Mouse (Mus musculus) hindlimb bud, embryonic 11.5 days (tissue): ENCODE data around the gene Gm20481.
"Not testable (repeated sequence)": the region's sequence is repeated elsewhere in the genome, so short reads cannot be mapped to it uniquely, and the experiment has no call there.

ENCODE experiments used
- DNase-seq: peaks from one replicate; pipeline ENCODE4 v3.0.0-alpha.2; 2012; ENCODE audit warnings: low read depth, low spot score; ENCODE audit errors: extremely low spot score

The Gm20481 gene

GRCm38 (mm10) chr17:34951636-34952377, 17.9 kb upstream of the Gm20481 start:
- no peak for DNase-seq

DNA sequence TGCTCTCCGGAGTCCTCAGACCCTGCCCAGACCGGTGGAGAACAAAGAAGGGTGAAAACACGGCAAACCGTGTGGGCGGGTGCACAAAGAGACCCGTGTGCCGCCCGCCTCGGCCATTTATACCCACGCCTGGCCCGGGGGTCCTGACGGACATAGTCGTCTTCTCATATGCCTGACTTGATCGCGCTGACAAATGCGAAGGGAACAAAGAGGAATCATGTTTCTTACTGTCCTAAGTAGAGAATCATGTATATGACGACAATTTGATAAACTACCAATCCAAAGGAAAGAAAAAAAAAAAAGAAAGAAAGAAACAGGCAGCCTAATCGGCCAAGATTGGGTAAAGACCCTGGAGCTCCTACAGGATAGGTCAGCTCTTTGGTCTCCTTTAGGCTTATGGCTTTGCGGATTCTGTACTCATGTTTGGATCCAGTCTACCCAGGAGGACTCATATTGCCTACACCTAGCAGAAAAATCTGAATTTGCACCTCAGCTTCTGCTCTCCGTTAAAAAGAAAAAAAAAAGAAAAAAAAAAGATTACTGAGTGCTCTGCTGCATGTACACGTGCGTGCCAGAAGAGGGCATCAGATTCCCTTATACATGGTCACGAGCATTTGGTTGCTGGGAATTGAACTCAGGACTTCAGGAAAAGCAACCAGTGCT, 17.2 kb upstream of the Gm20481 start:
- peak; percentile 96 for DNase-seq

DNA sequence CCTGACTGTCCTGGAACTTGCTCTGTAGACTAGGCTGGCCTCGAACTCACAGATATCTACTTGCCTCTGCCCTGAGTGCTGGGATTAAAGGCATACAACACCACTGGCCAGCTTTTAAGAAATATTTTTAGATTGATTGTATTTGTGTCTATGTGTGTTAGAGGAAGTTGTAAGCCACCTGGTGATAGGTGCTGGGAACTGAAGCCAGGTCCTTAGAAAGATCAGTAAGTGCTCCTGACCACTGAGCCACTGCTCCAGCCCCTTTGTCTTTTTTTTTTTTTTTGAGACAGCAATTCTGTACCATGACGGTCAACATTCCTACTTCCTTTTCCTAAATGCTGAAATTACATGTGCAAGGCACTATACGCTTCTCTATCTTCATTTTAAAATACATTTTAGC, 16.5 kb upstream of the Gm20481 start:
- DNase-seq: no peak

DNA sequence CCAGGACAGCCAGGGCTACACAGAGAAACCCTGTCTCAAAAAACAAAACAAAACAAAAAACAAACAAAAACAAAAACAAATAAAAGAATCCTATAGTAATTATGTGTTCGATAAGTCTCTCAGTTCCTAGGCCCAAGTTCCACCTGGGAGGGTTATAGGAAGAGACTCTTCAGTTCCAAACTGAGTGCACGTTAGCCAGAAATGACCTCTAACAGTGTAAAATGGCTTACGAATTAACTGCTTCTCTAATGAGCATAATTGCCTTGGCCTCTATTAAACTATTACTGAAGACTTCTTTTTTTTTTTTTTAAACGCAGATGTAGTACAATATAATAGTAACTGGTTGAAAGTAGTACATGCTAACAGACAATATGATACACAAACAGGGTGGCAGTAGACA, 15.8 kb upstream of the Gm20481 start:
- DNase-seq: no peak

- DNase-seq: no peak
Observed at GRCm38 (mm10) chr17:34954831-34955230, 14.9 kb upstream of the Gm20481 start.

- DNase-seq: no peak
Observed at GRCm38 (mm10) chr17:34955884-34956283, 13.8 kb upstream of the Gm20481 start.

DNA sequence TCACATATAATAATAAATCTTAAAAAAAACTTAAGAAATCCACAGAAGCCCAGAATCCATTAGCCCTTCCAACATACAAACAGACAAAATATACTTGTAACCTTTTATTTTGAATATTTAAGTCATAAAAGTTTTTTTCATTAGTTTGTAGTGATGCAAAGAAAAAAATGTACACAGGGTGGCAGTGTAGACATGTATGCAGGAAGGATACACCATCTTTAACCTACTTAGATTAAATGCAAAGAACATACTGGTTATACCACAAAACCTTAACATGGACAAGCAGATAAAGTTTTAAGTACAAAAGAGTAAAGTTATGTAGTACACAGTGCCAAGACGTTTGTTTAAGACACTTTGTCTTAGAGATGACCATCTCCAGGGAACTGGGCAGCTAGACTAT, 13.4 kb upstream of the Gm20481 start:
- no peak for DNase-seq

GRCm38 (mm10) chr17:34957291-34957690, 12.4 kb upstream of the Gm20481 start:
- DNase-seq: not testable (repeated sequence)

- not testable (repeated sequence) for DNase-seq
Observed at GRCm38 (mm10) chr17:34957966-34958365, 11.7 kb upstream of the Gm20481 start.

- not testable (repeated sequence) for DNase-seq
Observed at GRCm38 (mm10) chr17:34958734-34959129, 11.0 kb upstream of the Gm20481 start.

- not testable (repeated sequence) for DNase-seq
Observed at GRCm38 (mm10) chr17:34959130-34959778, 10.5 kb upstream of the Gm20481 start, which contains the start of gene Hspa1b. Hspa1b (minus strand) TSS chr17:34959238.

DNA sequence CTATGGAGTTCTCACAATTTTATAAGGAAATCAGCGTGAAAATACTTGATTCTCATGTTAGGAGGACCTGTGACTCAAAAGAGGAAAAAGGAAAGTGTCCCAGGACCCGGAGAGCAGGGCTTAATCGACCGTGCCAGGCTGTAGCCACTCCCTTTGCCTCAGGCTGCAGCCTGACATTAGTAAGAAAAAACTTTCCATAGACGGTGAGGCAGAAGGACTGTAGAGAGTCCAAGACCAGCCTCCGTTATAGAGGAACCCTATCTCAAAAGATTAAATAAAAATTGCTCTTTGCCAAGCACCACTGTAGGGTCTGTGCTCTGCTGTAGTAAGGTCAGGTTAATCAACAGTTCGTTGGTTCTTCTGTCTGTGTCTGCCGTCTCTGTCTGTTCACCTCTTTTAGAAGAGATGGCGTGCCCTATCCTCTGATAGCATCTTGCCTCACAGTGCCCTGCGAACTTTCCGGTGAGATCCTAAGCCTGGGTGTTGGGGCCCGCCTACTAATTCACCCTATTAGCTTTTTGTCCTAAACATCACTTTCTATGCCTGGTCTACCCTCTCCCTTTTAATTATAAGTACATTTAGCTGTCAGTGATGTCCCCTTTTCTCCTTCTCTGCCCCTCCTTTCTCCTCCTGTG, 9.7 kb upstream of the Gm20481 start:
- DNase-seq: no peak

GRCm38 (mm10) chr17:34960702-34961493, 8.8 kb upstream of the Gm20481 start:
- no peak for DNase-seq

- no peak for DNase-seq
Observed at GRCm38 (mm10) chr17:34962125-34962524, 7.6 kb upstream of the Gm20481 start.

GRCm38 (mm10) chr17:34962841-34963240, 6.9 kb upstream of the Gm20481 start:
- DNase-seq: no peak

DNA sequence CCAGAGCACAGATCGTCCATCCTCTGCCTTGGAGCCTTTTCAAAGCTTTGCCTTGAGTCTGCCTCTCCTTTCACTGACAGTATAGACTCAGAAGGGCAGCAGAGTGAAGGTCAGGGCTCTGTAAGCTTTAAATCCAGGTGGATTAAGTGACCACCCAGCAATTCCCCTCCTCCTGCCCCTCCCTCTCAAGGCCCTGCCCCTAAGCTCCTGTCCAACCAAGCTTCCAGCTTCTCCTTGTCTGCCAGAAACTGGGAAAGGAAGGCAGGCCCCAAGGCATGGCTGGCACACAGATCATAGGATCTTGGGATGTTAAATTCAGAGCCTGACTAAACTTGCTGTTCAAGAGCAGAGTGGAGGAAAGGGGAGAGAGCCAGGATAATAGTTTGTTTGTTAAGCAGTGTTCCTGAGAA, 5.1 kb upstream of the Gm20481 start:
- no peak for DNase-seq

- no peak for DNase-seq
Observed at GRCm38 (mm10) chr17:34965627-34966026, 4.1 kb upstream of the Gm20481 start.

- not testable (repeated sequence) for DNase-seq
Observed at GRCm38 (mm10) chr17:34970850-34971249, 1.1 kb downstream of the Gm20481 start.

DNA sequence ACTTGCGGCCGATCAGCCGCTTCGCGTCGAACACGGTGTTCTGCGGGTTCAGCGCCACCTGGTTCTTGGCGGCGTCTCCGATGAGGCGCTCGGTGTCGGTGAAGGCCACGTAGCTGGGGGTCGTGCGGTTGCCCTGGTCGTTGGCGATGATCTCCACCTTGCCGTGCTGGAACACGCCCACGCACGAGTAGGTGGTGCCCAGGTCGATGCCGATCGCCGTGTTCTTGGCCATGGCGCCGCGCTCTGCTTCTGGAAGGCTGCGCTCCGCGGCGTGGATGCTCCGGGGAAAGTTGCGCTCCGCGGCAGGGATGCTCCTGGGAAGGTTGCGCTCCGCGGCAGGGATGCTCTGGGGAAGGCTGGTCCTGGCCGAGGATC, 2.0 kb downstream of the Gm20481 start:
- not testable (repeated sequence) for DNase-seq

DNA sequence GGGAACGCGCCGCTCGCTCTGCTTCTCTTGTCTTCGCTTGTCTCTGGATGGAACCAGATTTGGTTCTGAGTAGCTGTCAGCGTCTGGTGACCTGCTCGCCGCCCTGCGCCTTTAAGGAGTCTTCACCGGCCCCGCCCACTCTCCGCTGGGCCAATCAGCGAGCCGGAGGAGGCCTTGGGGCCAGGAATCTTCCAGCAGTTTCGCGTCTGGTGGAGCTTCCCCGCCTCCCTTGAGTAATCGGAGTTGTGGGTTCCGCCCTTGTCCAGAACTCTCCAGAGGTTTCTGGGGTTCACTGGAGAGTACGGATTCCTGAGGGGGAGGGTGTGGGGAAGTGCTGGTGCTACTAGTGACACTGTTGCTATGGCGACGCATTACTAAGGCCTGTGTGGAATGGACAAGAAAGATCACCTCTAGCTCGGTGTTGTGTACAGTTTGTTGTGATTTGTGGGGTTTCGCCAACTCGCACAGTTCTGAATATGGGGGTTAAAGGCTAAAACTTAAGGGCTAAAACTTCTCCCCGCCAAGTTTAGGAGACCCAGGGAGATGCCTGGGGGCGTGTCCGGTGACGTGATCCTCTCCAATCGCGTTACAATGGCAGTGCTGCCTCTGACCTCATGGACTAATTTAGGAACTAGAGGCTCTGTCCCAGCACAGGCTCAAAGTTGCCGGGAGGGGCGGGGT, 2.5 kb downstream of the Gm20481 start, which contains the start of the genes Hspa1a and Hspa1l:
TSS of gene Hspa1a (minus strand) at position 88 of the 681 bp plus-strand sequence.
TSS of gene Hspa1l (plus strand) at position 635 of the 681 bp plus-strand sequence.
- not testable (repeated sequence) for DNase-seq
